Mouse (Mus musculus) CH12.LX (cell line): ENCODE results near the gene Ptov1. TPM values are rescaled to one million over a fixed set of nuclear protein-coding genes. Genes with fewer than 3 reads are reported as not detected.

Source experiments
- DNase-seq: peaks from one replicate; pipeline ENCODE4 v3.0.0-alpha.2; 2013; ENCODE audit errors: extremely low read depth
- H3K27ac ChIP-seq: 2 replicates; pipeline ENCODE4 v1.5.1; 2012; ENCODE audit warnings: low read depth, mild to moderate bottlenecking, control low read depth, moderate library complexity; ENCODE audit not compliant: insufficient read depth
- H3K27me3 ChIP-seq: replicated peaks from 2 replicates; pipeline ENCODE3; 2012; ENCODE audit warnings: inconsistent platforms
- H3K36me3 ChIP-seq, 2 experiments: replicated peaks in 1 of 2; 2 replicates each; pipeline versions ENCODE3 to v1.6.1; 2012; ENCODE audit warnings: inconsistent platforms in 1 of 2, low read length in 1 of 2, mild to moderate bottlenecking in 1 of 2, mixed read lengths in 1 of 2, moderate library complexity in 1 of 2; ENCODE audit not compliant: control insufficient read depth in 1 of 2, insufficient read depth in 1 of 2
- H3K4me1 ChIP-seq, 2 experiments: 2 replicates each; pipeline ENCODE4 v1.6.1; 2012; ENCODE audit warnings: inconsistent platforms in 1 of 2, moderate library complexity in 1 of 2; ENCODE audit not compliant: insufficient read depth in 2 of 2, control insufficient read depth in 1 of 2
- H3K4me2 ChIP-seq: 2 replicates; pipeline ENCODE4 v1.6.1; 2012; ENCODE audit warnings: low read depth, mild to moderate bottlenecking, control low read depth; ENCODE audit not compliant: poor library complexity, insufficient read depth, severe bottlenecking
- H3K4me3 ChIP-seq, 3 experiments: fragments of 150-350 bp in 1 of 3; sonication (generic) in 1 of 3; replicated peaks in 1 of 3; 2 replicates each; pipeline versions ENCODE3 to v1.5.1; 2011 to 2012; ENCODE audit warnings: low read depth in 2 of 3, low read length in 2 of 3, mild to moderate bottlenecking in 2 of 3, moderate library complexity in 2 of 3, control low read depth in 1 of 3, improper control_type of control experiment in 1 of 3, inconsistent platforms in 1 of 3, mixed read lengths in 1 of 3; ENCODE audit not compliant: poor library complexity in 1 of 3
- H3K79me2 ChIP-seq: replicated peaks from 2 replicates; pipeline ENCODE4 v1.6.1; 2012; ENCODE audit warnings: mild to moderate bottlenecking, moderate library complexity; ENCODE audit not compliant: control insufficient read depth, poor library complexity, insufficient read depth, severe bottlenecking; ENCODE audit errors: extremely low read depth
- H3K9ac ChIP-seq: 2 replicates; pipeline ENCODE4 v1.6.1; 2012; ENCODE audit warnings: low read depth, mild to moderate bottlenecking, control low read depth, moderate library complexity; ENCODE audit not compliant: insufficient read depth
- H3K9me3 ChIP-seq: replicated peaks from 2 replicates; pipeline ENCODE3; 2012; ENCODE audit warnings: low read length, inconsistent platforms, mixed read lengths
- BHLHE40 ChIP-seq: IDR thresholded peaks from 2 replicates; pipeline ENCODE4 v1.6.1; 2011; ENCODE audit warnings: mild to moderate bottlenecking, low read depth, low read length, improper control_type of control experiment
- CHD2 ChIP-seq: IDR thresholded peaks from 2 replicates; pipeline ENCODE4 v1.6.1; 2011; ENCODE audit warnings: low read length, improper control_type of control experiment
- E2F4 ChIP-seq: IDR thresholded peaks from 2 replicates; pipeline ENCODE4 v1.6.1; 2011; ENCODE audit warnings: low read depth, low read length, improper control_type of control experiment; ENCODE audit not compliant: insufficient replicate concordance
- EP300 ChIP-seq: IDR thresholded peaks from 2 replicates; pipeline ENCODE4 v1.6.1; 2011; ENCODE audit warnings: low read length, improper control_type of control experiment
- GABPA ChIP-seq: IDR thresholded peaks from 2 replicates; pipeline ENCODE4 v1.6.1; 2012; ENCODE audit warnings: low read depth, low read length, improper control_type of control experiment, inconsistent platforms; ENCODE audit not compliant: insufficient replicate concordance
- JUN ChIP-seq: IDR thresholded peaks from 2 replicates; pipeline ENCODE4 v1.6.1; 2011; ENCODE audit warnings: low read depth, mild to moderate bottlenecking, low read length, improper control_type of control experiment, moderate library complexity; ENCODE audit not compliant: insufficient read depth
- KAT2A ChIP-seq: IDR thresholded peaks from 2 replicates; pipeline ENCODE4 v1.6.1; 2012; ENCODE audit warnings: low read length, improper control_type of control experiment, inconsistent platforms; ENCODE audit not compliant: insufficient replicate concordance
- MAFK ChIP-seq: IDR thresholded peaks from 2 replicates; pipeline ENCODE4 v1.6.1; 2011; ENCODE audit warnings: low read length, improper control_type of control experiment; ENCODE audit not compliant: insufficient replicate concordance
- MAX ChIP-seq: IDR thresholded peaks from 2 replicates; pipeline ENCODE4 v1.6.1; 2011; ENCODE audit warnings: low read length, improper control_type of control experiment
- MYC ChIP-seq: IDR thresholded peaks from 2 replicates; pipeline ENCODE4 v1.6.1; 2011; ENCODE audit warnings: low read depth, mild to moderate bottlenecking, improper control_type of control experiment, low read length
- NRF1 ChIP-seq: IDR thresholded peaks from 2 replicates; pipeline ENCODE4 v1.6.1; 2014; ENCODE audit warnings: low read depth, mild to moderate bottlenecking, inconsistent platforms, low read length, improper control_type of control experiment, moderate library complexity
- PAX5 ChIP-seq: IDR thresholded peaks from 2 replicates; pipeline ENCODE4 v1.6.1; 2012; ENCODE audit warnings: low read length, inconsistent platforms, mixed read lengths
- POLR2A ChIP-seq: IDR thresholded peaks from 2 replicates; pipeline ENCODE4 v1.6.1; 2011; ENCODE audit warnings: low read depth, mild to moderate bottlenecking, improper control_type of control experiment, low read length
- RCOR1 ChIP-seq: conservative IDR thresholded peaks from 2 replicates; pipeline ENCODE4 v1.6.1; 2012; ENCODE audit warnings: low read depth, mild to moderate bottlenecking, inconsistent platforms, low read length, improper control_type of control experiment
- SMC3 ChIP-seq: IDR thresholded peaks from 2 replicates; pipeline ENCODE4 v1.6.1; 2011; ENCODE audit warnings: low read depth, low read length, improper control_type of control experiment
- USF1 ChIP-seq: IDR thresholded peaks from 2 replicates; pipeline ENCODE4 v1.6.1; 2014; ENCODE audit warnings: low read depth, mild to moderate bottlenecking, inconsistent platforms, low read length, improper control_type of control experiment
- USF2 ChIP-seq: conservative IDR thresholded peaks from 2 replicates; pipeline ENCODE4 v1.6.1; 2011; ENCODE audit warnings: low read depth, low read length, improper control_type of control experiment
- dilution Hi-C: fragments of 300-500 bp; cut with MboI; formaldehyde crosslinking; loops from 2 replicates; pipeline ENCODE4 v1.14.3; 2020; ENCODE audit warnings: low sequenced_read_pairs; ENCODE audit not compliant: extremely low pct_unique_long_range_greater_than_20kb, extremely low pct_ligation_motif_present
- in situ Hi-C: fragments of 300-500 bp; cut with MboI; formaldehyde crosslinking; loops from 3 replicates; pipeline ENCODE4 v1.14.3; 2019; ENCODE audit warnings: low sequenced_read_pairs, low pct_ligation_motif_present, low pct_unique_long_range_greater_than_20kb, mixed read lengths
- polyA plus RNA-seq: library from polyadenylated mRNA; unstranded; fragments of >175 nt; gene quantifications from 2 replicates; pipeline ENCODE4 v1.2.1, GENCODE M21; 2012; ENCODE audit warnings: low read depth; ENCODE audit not compliant: insufficient read length
- total RNA-seq, 2 experiments: library from RNA; depleted of rRNA; stranded (reverse); fragments of 300-350 nt in 1 of 2; fragments of >200 nt in 1 of 2; gene quantifications; 2 replicates each; pipeline ENCODE4 v1.2.3; 2012 to 2014

Ptov1 gene
- total and polyA plus RNA-seq, 3 experiments, result 5.7 to 21.0 (median 16.8) TPM

DNA sequence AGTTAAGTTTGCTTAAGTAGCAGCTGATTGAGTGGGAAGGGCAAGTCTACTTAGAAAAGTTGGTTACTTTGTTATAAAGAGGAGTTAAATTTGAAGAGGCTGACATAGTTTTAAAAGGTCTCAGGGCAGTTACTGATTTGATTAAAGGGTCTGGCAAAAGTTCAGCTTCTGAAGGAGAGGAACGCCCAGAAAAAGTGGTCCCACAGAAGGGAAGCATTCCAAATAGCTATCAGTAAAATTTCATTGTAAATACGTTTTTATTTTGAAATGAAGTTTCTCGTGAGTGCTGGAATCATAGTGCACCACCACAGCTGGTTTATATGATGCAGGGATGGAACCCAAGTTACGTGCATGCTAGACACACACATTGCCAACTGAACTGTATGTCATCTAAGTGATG lies 36.8 kb downstream of the Ptov1 start:
- peak overlapping the region; percentile 50 for H3K27ac ChIP-seq
- 0 out of 2 replicates have a peak overlapping the region, but pooled peaks have one; percentile 12 for H3K4me2 ChIP-seq
- H3K36me3 ChIP-seq, result peaks cover 46 to 66% of the 10 kb centered on the region in 2 experiments
- TF ChIP-seq POLR2A, result peak; percentile 27; the same call in 1 of the 2 replicates
- no peak for TF ChIP-seq CHD2
- peaks cover 3% of the 10 kb centered on the region for H3K9me3 ChIP-seq
- H3K4me1 ChIP-seq, result peaks cover 42 to 96% of the 10 kb centered on the region in 2 experiments
- no peak overlapping the region; the same call in 1 of the 2 replicates for H3K9ac ChIP-seq
- dilution Hi-C loops (no loop called here), in situ Hi-C loops (no loop called here)
- no peak for DNase-seq
- H3K27me3 ChIP-seq, result no peaks in the 10 kb centered on the region
- H3K4me3 ChIP-seq, result peak overlapping the region in 1 of 3 experiments; percentile 17
- H3K79me2 ChIP-seq, result peaks cover 60% of the 10 kb centered on the region

DNA sequence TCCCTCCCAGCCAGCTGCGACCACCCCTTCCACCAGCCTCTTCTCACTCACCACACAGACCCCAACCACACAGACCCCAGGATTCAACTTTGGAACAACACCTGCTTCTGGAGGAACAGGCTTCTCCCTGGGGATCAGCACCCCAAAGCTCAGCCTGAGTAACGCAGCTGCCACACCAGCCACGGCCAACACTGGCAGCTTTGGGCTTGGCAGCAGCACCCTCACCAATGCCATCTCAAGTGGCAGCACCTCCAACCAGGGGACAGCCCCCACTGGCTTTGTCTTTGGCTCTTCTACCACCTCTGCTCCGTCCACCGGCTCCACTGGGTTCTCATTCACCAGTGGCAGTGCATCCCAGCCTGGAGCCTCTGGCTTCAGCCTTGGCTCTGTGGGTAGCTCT lies 40.9 kb downstream of the Ptov1 start:
- no peak overlapping the region for H3K4me2 ChIP-seq
- no peak overlapping the region for H3K4me3 ChIP-seq
- H3K27ac ChIP-seq, result no peak overlapping the region
- in situ Hi-C loops, result no loop called here
- no peak for TF ChIP-seq MYC
- no peak for TF ChIP-seq KAT2A
- TF ChIP-seq CHD2, result no peak
- no peak for TF ChIP-seq USF1
- no peak for TF ChIP-seq EP300
- TF ChIP-seq RCOR1, result no peak
- no peak for TF ChIP-seq BHLHE40
- TF ChIP-seq JUN, result no peak
- TF ChIP-seq E2F4, result no peak
- TF ChIP-seq PAX5, result no peak
- no peak for TF ChIP-seq NRF1
- no peak for TF ChIP-seq USF2
- no peak for TF ChIP-seq MAFK
- no peak for TF ChIP-seq SMC3
- no peak for TF ChIP-seq GABPA
- TF ChIP-seq MAX, result no peak
- TF ChIP-seq, all 38 proteins: peak for 0
- peaks cover 92% of the 10 kb centered on the region for H3K79me2 ChIP-seq
- peaks cover 58 to 84% of the 10 kb centered on the region in 2 experiments for H3K36me3 ChIP-seq
- H3K27me3 ChIP-seq, result no peaks in the 10 kb centered on the region
- DNase-seq, result no peak
- H3K4me1 ChIP-seq, result peaks cover 41 to 98% of the 10 kb centered on the region in 2 experiments
- H3K9me3 ChIP-seq, result no peaks in the 10 kb centered on the region
- no peak overlapping the region for H3K9ac ChIP-seq
- dilution Hi-C loops, result no loop called here
